Mouse (Mus musculus) liver, embryonic 16.5 days (tissue): ENCODE data around the gene Git1. TPM values are rescaled to one million over a fixed set of nuclear protein-coding genes. Genes with fewer than 3 reads are reported as not detected.

Experiments used
- ATAC-seq: fragments of 200-750 bp; cut with Nextera tagmentation; 2 replicates; pipeline ENCODE4 v1.8.0; 2017; ENCODE audit warnings: low read depth, mild to moderate bottlenecking, moderate number of reproducible peaks, moderate library complexity
- H3K27ac ChIP-seq: fragments of 300-500 bp; sonication (generic); 2 replicates; pipeline ENCODE4 v1.5.1; 2014; ENCODE audit warnings: mild to moderate bottlenecking, low read length
- H3K27me3 ChIP-seq: fragments of 300-500 bp; sonication (generic); 2 replicates; pipeline ENCODE4 v1.6.1; 2014; ENCODE audit warnings: low read depth, low read length, mixed read lengths; ENCODE audit not compliant: control insufficient read depth, insufficient read depth
- H3K36me3 ChIP-seq: fragments of 300-500 bp; sonication (generic); 2 replicates; pipeline ENCODE4 v1.6.1; 2014; ENCODE audit warnings: mild to moderate bottlenecking; ENCODE audit not compliant: control insufficient read depth, insufficient read depth
- H3K4me1 ChIP-seq: fragments of 300-500 bp; sonication (generic); 2 replicates; pipeline ENCODE4 v1.6.1; 2014; ENCODE audit warnings: low read depth, low read length, mixed read lengths; ENCODE audit not compliant: control insufficient read depth
- H3K4me2 ChIP-seq: fragments of 300-500 bp; sonication (generic); 2 replicates; pipeline ENCODE4 v1.6.1; 2014; ENCODE audit warnings: low read depth, low read length, mixed read lengths
- H3K4me3 ChIP-seq: fragments of 300-500 bp; sonication (generic); 2 replicates; pipeline ENCODE4 v1.5.1; 2014; ENCODE audit warnings: low read depth, mild to moderate bottlenecking, low read length
- H3K9ac ChIP-seq: fragments of 300-500 bp; sonication (generic); 2 replicates; pipeline ENCODE4 v1.6.1; 2014; ENCODE audit warnings: low read depth, low read length
- H3K9me3 ChIP-seq: fragments of 300-500 bp; sonication (generic); replicated peaks from 2 replicates; pipeline ENCODE4 v1.6.1; 2016; ENCODE audit warnings: low read length; ENCODE audit not compliant: control insufficient read depth
- WGBS: fragments of 180-500 bp; shearing (Covaris S2); extraction: QIAGEN DNeasy Blood & Tissue Kit; methylation state at CpG from one replicate; pipeline ENCODE4 v1.1.7; 2014; ENCODE audit not compliant: insufficient replicate concordance; 5-methylcytosine and 5-hydroxymethylcytosine counted together
- polyA plus RNA-seq: library from polyadenylated mRNA; unstranded; fragments of >200 nt; fragmentation: Nextera tagmentation; extraction: Ambion mirVana; gene quantifications from 2 replicates; pipeline ENCODE4 v1.2.1, GENCODE M21; 2015

The Git1 gene
- polyA plus RNA-seq, 1 experiment from 2014 or later, result 1.5 TPM

DNA sequence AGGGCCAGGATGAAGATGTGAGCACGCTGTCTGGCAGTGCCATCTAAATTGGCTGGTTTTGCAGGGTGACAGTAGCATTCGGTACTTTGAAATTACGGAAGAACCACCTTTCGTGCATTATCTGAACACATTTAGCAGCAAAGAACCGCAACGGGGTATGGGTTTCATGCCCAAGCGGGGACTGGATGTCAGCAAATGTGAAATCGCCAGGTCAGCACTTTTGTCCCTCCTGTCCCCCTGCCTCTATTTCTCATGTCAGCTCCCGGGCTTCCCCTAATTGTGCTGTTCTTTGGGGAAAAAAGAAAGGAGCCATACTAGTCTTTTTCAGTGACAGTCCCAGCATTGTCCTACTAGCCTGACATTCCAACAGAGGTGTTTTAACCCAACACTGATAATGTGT is 25.0 kb upstream of the Git1 start:
- WGBS, result 76% methylated on average over 9 of the region's 9 CpGs
- Histone ChIP-seq H3K4me2 (no peak overlapping the region), H3K9ac (no peak overlapping the region), H3K9me3 (no peaks in the 10 kb centered on the region), H3K4me1 (peaks cover 7% of the 10 kb centered on the region; the same call in 1 of the 2 replicates), H3K36me3 (no peaks in the 10 kb centered on the region), H3K27ac (no peak overlapping the region), H3K4me3 (no peak overlapping the region), H3K27me3 (peaks cover 34% of the 10 kb centered on the region)
- no peak for ATAC-seq

DNA sequence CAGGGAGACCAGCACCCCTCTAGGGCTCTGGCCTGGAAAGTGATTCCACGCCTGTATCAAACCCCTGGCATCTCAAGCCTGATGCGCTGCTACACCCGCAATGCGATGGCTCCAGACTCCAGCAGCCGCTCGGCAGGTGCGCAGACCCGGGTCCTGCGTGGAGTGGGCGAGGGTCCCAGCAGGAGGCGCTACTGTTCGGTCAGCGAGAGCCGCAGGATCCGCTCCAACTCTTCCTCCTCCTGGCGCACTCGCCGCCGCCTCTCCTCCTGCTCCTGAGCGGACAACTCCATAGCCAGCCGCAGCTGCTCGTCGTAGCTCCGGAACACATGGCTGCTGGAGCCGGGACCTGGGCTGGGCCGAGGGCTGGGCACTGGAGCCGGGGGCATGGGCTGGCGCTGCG is 22.0 kb upstream of the Git1 start:
- no peak for ATAC-seq
- peaks cover 7% of the 10 kb centered on the region; the same call in 1 of the 2 replicates for H3K4me1 ChIP-seq
- no peaks in the 10 kb centered on the region for H3K36me3 ChIP-seq
- H3K9ac ChIP-seq, result no peak overlapping the region
- WGBS, result 85% methylated on average over 27 of the region's 29 CpGs
- peaks cover 14% of the 10 kb centered on the region for H3K27me3 ChIP-seq
- H3K27ac ChIP-seq, result no peak overlapping the region
- H3K4me2 ChIP-seq, result no peak overlapping the region
- no peak overlapping the region for H3K4me3 ChIP-seq
- no peaks in the 10 kb centered on the region for H3K9me3 ChIP-seq

DNA sequence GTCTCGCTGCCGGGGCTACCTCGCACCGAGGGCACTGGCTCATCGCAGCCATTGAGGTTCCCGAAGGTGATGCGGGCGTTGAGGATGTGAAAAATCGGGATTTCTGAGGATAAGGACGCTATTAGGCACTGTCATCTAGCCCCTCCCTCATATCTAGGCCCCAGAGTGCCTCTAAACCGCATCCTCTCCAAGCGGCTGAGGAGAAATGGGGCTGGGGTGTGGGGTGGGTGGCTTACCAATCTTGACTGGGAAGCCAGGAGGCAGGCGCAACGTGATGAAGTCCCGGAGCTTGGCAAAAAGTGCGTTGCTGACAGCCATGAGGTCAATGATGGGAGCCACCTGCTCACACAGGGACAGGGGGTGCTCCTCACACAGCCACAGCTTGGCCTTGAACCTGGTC is 20.6 kb upstream of the Git1 start:
- Histone ChIP-seq H3K4me2 (no peak overlapping the region), H3K36me3 (no peaks in the 10 kb centered on the region), H3K27ac (no peak overlapping the region), H3K27me3 (peaks cover under 1% of the 10 kb centered on the region; the same call in 1 of the 2 replicates), H3K4me1 (peaks cover under 1% of the 10 kb centered on the region; the same call in 1 of the 2 replicates), H3K9me3 (no peaks in the 10 kb centered on the region), H3K9ac (no peak overlapping the region), H3K4me3 (no peak overlapping the region)
- 77% methylated on average over 16 of the region's 16 CpGs for WGBS
- no peak for ATAC-seq

DNA sequence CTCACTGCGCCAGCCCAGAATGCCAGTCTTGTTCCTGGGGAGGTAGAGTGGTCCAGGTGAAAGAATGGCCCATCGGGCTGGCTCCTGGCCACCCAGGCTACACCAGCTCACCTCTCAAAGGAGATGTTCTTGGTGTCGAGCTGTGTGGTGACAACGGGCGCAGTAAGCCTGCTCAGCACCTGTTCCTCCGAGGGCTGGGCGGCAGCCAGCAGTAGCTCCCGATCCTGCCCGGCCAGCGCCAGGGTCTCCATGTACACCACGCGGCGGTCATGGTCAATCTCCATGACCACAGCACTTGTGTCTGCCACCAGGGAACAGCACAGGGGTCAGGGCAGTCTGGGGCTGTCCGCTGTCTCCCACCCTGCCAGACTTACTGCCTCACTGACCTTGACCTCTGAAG is 17.1 kb upstream of the Git1 start:
- WGBS, result 78% methylated on average over 14 of the region's 14 CpGs
- Histone ChIP-seq H3K36me3 (no peaks in the 10 kb centered on the region), H3K27me3 (no peaks in the 10 kb centered on the region), H3K4me1 (no peaks in the 10 kb centered on the region), H3K9me3 (no peaks in the 10 kb centered on the region), H3K4me3 (no peak overlapping the region), H3K9ac (no peak overlapping the region), H3K27ac (no peak overlapping the region), H3K4me2 (no peak overlapping the region)
- ATAC-seq, result no peak

DNA sequence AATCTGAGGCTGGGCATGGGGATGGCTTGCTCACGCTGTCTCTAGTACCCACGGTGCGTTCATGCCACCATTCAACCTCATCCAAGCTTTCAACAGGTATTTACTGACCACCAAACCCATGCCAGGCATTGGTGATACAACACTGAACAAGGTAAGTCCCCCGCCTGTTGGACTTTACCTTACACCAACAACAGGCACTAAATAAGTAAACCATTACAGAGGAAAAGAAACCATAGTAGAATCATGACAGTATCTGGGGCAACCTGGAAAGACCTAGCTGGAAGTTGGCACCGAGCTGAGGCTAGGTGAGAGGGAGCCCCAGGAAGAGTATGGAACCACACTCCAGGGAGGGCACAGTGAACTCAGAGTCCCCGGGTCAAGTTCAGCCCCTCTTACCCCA is 16.5 kb upstream of the Git1 start:
- ATAC-seq, result peak; percentile 39; the same call in 1 of the 2 replicates
- 64% methylated on average over 6 of the region's 6 CpGs for WGBS

DNA sequence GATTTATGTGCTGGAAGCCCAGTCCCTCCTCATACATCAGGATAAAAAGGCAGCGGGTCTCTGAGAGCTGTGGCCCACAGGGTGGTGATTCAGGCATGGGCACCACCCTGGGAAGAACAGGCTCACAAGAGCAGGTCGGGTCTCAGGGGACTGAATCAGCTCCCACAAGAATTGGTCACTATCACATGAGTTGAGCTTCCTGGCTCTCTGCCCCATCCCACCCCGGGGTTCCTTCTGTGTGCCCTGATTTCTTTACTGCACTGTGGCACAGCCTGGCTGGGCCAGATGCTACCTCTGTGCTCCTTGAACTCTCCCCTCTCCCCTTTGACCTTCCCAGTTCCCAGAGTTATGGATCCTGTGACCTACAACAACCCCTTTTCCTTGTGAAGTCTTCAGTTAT is 10.3 kb upstream of the Git1 start:
- WGBS, result 49% methylated on average over 3 of the region's 3 CpGs

More for the DNA sequence above, 16.5 kb upstream of the Git1 start:
- no peaks in the 10 kb centered on the region for H3K36me3 ChIP-seq
- no peaks in the 10 kb centered on the region for H3K4me1 ChIP-seq
- no peak overlapping the region for H3K9ac ChIP-seq
- H3K9me3 ChIP-seq, result no peaks in the 10 kb centered on the region
- H3K4me3 ChIP-seq, result no peak overlapping the region
- no peak overlapping the region for H3K27ac ChIP-seq
- no peak overlapping the region for H3K4me2 ChIP-seq
- H3K27me3 ChIP-seq, result no peaks in the 10 kb centered on the region

DNA sequence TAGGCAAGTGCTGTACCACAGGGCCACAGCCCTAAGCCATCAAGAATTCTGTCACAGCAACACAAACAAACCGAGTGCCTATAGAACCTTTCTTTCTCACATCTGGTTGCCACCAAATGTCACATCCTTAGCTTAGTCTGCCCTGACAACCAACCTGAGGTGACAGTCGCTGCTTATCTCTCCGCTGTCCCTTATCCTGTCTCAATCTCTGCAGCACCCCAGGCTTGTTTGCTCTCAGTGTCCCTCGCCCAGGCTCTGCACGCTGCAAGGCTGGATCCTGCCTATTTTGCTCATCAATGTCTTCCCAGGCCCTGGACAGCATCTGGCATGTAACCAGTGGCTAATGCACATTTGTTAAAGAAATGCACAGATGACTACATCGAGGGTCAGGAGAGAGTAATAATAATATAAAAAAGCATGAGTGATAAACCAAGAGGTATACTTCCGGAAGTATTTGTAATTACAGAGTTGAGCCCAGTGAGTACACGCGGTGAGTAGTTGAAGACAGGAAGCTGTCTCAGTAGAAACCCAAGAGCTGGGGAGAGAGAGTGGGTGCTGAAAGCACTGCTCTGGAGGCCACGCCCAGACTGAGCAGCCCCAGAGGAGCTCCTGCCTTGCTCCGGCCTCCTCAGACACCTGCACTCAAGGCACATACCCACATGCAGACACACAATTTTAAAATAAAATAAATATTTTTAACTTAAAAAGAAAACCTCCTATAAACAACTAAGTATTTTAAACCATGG is 9.7 kb upstream of the Git1 start:
- WGBS, result 38% methylated on average over 11 of the region's 11 CpGs
- H3K9ac ChIP-seq, result no peak overlapping the region
- H3K36me3 ChIP-seq, result no peaks in the 10 kb centered on the region
- no peaks in the 10 kb centered on the region for H3K9me3 ChIP-seq
- H3K27me3 ChIP-seq, result peaks cover 6% of the 10 kb centered on the region
- H3K27ac ChIP-seq, result no peak overlapping the region
- no peak for ATAC-seq
- no peak overlapping the region for H3K4me2 ChIP-seq
- no peak overlapping the region for H3K4me3 ChIP-seq
- H3K4me1 ChIP-seq, result no peaks in the 10 kb centered on the region

More for the DNA sequence above, 10.3 kb upstream of the Git1 start:
- no peak for ATAC-seq
- H3K27ac ChIP-seq, result no peak overlapping the region
- H3K4me1 ChIP-seq, result no peaks in the 10 kb centered on the region
- H3K27me3 ChIP-seq, result no peaks in the 10 kb centered on the region; the same call in 1 of the 2 replicates
- no peak overlapping the region for H3K9ac ChIP-seq
- no peak overlapping the region for H3K4me2 ChIP-seq
- H3K4me3 ChIP-seq, result no peak overlapping the region
- no peaks in the 10 kb centered on the region for H3K9me3 ChIP-seq
- H3K36me3 ChIP-seq, result no peaks in the 10 kb centered on the region

DNA sequence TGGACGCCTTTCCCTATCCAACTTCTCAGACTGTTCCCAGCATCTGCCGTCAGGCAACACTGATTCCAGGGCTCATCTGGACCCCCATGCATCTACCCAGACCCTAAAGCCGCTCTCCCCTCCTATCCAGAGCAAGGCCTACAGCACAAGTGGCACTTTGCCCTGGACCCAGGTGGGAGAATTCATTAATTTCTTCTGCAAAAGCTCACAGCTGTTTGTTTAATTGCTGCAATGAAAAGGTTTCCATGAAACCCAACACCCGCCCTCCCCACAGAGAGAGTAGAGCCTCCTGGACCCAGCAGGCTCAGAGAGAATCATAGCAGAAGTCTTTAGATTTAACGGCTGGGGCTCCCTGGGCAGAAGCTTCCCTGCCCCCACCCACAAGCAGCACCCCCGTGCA is 8.1 kb upstream of the Git1 start:
- Histone ChIP-seq H3K36me3 (no peaks in the 10 kb centered on the region), H3K9me3 (no peaks in the 10 kb centered on the region), H3K4me3 (no peak overlapping the region), H3K27ac (no peak overlapping the region), H3K4me2 (no peak overlapping the region), H3K27me3 (peaks cover 21% of the 10 kb centered on the region), H3K4me1 (peaks cover 6% of the 10 kb centered on the region), H3K9ac (no peak overlapping the region)
- no peak for ATAC-seq
- WGBS, result 67% methylated on average over 6 of the region's 6 CpGs

DNA sequence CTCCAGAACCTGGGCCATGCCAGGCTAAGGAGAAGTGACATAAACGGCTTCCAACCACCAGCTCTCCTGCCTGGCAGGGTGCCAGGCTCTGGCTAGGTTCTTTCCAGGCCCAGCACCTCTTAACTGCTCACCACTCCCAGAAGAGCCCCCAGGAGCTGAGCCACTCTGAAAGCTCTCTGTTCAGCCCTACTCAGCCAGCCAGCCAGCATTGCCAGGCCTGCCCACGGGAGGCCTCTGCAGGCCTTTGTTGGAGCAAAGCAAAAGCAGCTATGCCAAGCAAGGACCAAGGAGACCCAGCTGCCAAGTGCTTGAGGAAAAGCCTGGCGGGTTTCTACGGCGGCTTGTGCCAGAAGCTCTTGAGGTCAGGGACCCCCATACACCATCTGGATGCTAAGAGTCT is 6.6 kb upstream of the Git1 start:
- Histone ChIP-seq H3K9me3 (no peaks in the 10 kb centered on the region), H3K27ac (no peak overlapping the region), H3K4me1 (peaks cover 19% of the 10 kb centered on the region), H3K36me3 (no peaks in the 10 kb centered on the region), H3K4me3 (no peak overlapping the region), H3K9ac (no peak overlapping the region), H3K27me3 (peaks cover 31% of the 10 kb centered on the region), H3K4me2 (no peak overlapping the region)
- 64% methylated on average over 5 of the region's 5 CpGs for WGBS
- no peak for ATAC-seq
